ENCODE assay signal across 18 mouse cellular contexts in the genomic region with DNA sequence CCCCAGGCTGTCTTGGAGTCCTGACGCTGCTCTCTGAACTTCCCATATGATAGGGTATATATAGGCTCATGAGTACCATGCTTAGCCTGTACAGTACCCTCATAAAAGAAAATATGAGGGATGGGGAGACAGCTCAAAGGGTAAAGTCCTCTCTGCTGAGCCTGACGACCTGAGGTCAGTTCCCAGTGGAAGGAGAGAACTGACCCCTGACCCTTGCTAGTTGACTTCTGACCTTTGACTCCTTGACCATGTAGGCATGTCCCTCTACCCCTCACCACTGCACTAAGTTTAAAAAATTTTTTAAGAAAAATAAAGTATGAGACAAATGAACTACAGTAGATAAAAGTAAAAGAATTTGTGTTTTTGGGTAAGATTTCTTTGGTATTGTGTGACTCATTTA.
"Had no signal": no experiment of that assay in that cellular context is flagged by ENCODE, and none has a peak within 500 bp of the region (broad histone marks: within the 10 kb centered on the region; RNA-seq: fewer than 3 reads in every experiment).

No protein-coding gene starts in this region.

- H3K27ac ChIP-seq: intestine, embryonic 15.5 days; kidney, postnatal 0 days; limb, embryonic 12.5 days; limb, embryonic 15.5 days; liver, embryonic 13.5 days; midbrain, embryonic 12.5 days; midbrain, embryonic 15.5 days; neural tube, embryonic 12.5 days; neural tube, embryonic 15.5 days; stomach, embryonic 15.5 days had no signal

- H3K4me1 ChIP-seq: intestine, embryonic 15.5 days; limb, embryonic 12.5 days; limb, embryonic 15.5 days; midbrain, embryonic 12.5 days; midbrain, embryonic 15.5 days; neural tube, embryonic 12.5 days; neural tube, embryonic 15.5 days; stomach, embryonic 15.5 days had no signal

- H3K4me2 ChIP-seq: intestine, embryonic 15.5 days; limb, embryonic 12.5 days; limb, embryonic 15.5 days; liver, embryonic 13.5 days; midbrain, embryonic 12.5 days; midbrain, embryonic 15.5 days; neural tube, embryonic 12.5 days; neural tube, embryonic 15.5 days; stomach, embryonic 15.5 days had no signal

- DNase-seq: left cerebral cortex, postnatal 4 days; liver, embryonic 13.5 days; lung, adult 2 months; lung, postnatal 14 days; lung, postnatal 4 days; retina, postnatal 1 day; right cerebral cortex, postnatal 25 days; spleen, adult 18-20 months; thymus, postnatal 25 days had no signal

- H3K4me3 ChIP-seq: intestine, embryonic 15.5 days; limb, embryonic 12.5 days; limb, embryonic 15.5 days; liver, embryonic 13.5 days; midbrain, embryonic 12.5 days; midbrain, embryonic 15.5 days; neural tube, embryonic 12.5 days; neural tube, embryonic 15.5 days; stomach, embryonic 15.5 days had no signal

- H3K27me3 ChIP-seq: intestine, embryonic 15.5 days; limb, embryonic 12.5 days; limb, embryonic 15.5 days; liver, embryonic 13.5 days; midbrain, embryonic 12.5 days; midbrain, embryonic 15.5 days; neural tube, embryonic 12.5 days; neural tube, embryonic 15.5 days; stomach, embryonic 15.5 days had no signal

- ATAC-seq: intestine, embryonic 15.5 days; midbrain, embryonic 15.5 days had no signal

- H3K9me3 ChIP-seq: intestine, embryonic 15.5 days; limb, embryonic 12.5 days; limb, embryonic 15.5 days; liver, embryonic 13.5 days; midbrain, embryonic 12.5 days; midbrain, embryonic 15.5 days; neural tube, embryonic 12.5 days; neural tube, embryonic 15.5 days; stomach, embryonic 15.5 days had no signal

- H3K9ac ChIP-seq: intestine, embryonic 15.5 days; limb, embryonic 12.5 days; limb, embryonic 15.5 days; liver, embryonic 13.5 days; midbrain, embryonic 12.5 days; midbrain, embryonic 15.5 days; neural tube, embryonic 12.5 days; neural tube, embryonic 15.5 days; stomach, embryonic 15.5 days had no signal
